Mouse (Mus musculus) lung, adult 2 months (tissue): ENCODE measurements around the gene Scgb2b7. TPM values are rescaled to one million over a fixed set of nuclear protein-coding genes. Genes with fewer than 3 reads are reported as not detected.
"Not testable (repeated sequence)": the region's sequence is repeated elsewhere in the genome, so short reads cannot be mapped to it uniquely, and the experiment has no call there.

Experiments used
- DNase-seq: peaks from one replicate; pipeline ENCODE4 v3.0.0; 2022
- H3K4me1 ChIP-seq: fragments of 200-500 bp; 2 replicates; pipeline ENCODE4 v1.6.1; 2011; ENCODE audit warnings: low read length; ENCODE audit not compliant: control insufficient read depth, insufficient read depth
- H3K4me3 ChIP-seq: fragments of 200-500 bp; replicated peaks from 2 replicates; pipeline ENCODE3; 2011; ENCODE audit warnings: low read depth, mild to moderate bottlenecking, control low read depth, low read length; ENCODE audit errors: extremely low read depth
- WGBS: fragments of 180-500 bp; shearing (Covaris S2); methylation state at CpG from one replicate; pipeline ENCODE4 v1.1.7; 2018; 5-methylcytosine and 5-hydroxymethylcytosine counted together
- polyA plus RNA-seq: library from polyadenylated mRNA; depleted of rRNA; stranded (reverse); fragments of >200 nt; gene quantifications from 2 replicates; pipeline ENCODE4 v1.2.3, GENCODE M21; 2012; rRNA removed

The Scgb2b7 gene
- polyA plus RNA-seq: not detected in 2 replicates

DNA sequence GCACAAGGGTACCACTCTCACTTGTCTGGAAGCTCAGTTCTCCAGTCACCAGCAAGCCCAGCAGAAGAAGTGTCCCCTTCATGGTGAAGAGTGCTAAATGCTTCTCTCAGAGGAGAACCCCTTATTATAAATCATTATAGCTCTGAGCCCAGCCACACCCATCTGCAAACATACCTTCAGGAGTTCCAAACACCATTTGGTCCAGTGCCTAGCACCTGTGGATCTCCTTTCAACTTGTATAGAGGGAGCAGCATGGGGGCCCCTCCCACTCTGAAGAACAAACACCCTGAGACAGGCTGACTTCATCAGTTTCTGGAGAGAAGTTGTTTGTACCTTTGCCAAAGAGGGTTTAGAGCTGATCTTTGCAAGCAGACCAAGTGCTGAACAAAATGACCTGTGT, at the start of gene Scgb2b7:
Scgb2b7 (minus strand) TSS at position 101 of the 400 bp plus-strand sequence.
- not testable (repeated sequence) for H3K4me1 ChIP-seq, DNase-seq, H3K4me3 ChIP-seq

DNA sequence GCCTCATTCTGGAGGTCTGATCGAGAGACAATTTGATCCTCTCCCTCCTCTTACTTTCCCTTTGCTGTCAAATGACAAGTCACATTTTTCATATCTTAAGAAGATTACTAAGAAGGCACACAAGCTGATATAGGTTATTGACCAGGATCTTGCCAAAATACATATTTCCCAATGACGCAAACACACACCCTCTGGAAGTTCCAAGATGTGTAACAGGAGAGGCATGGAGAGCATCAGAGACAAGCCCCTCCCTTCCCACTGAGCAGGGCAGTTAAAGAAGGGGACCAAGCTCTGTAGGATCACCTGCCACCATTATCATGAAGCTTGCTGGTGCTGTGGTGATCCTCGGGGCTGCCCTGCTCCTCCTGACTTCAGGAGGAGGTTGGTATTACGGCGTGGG, 6.8 kb upstream of the Scgb2b7 start, which contains the start of gene Scgb1b7:
Scgb1b7 (plus strand) TSS at position 301 of the 400 bp plus-strand sequence.
- H3K4me3 ChIP-seq, DNase-seq, H3K4me1 ChIP-seq: not testable (repeated sequence)
- 61% methylated on average over 5 of the region's 5 CpGs for WGBS

Other genes starting within 250 kb of the Scgb2b7 start
- gene Scgb1b7, start 6.9 kb upstream of the Scgb2b7 start, polyA plus RNA-seq: not detected in 2 replicates